Mouse (Mus musculus): ENCODE measurements around the gene Cand1.

DNA sequence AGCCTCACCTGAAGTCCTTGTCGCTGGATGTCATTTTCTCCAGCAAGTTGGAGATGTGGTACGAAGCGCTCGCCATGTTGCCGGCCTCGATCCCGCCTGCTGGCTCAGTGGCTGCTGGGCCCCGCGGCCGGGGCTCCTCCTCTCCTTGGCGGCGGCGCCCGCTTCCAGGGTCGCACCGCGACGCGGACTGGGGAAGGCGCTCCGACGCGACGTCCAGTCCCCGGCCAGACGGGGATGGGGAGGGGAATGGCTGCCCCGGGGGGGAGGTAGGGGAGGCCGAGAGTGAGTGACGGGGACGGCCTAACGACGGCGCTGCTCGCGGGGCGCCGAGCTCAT, 254 bp downstream of the Cand1 start:
- no peak for TF ChIP-seq CTCF (IDR thresholded peaks at IDR 0.05; ENCODE audit: low read depth, low read length)
- no peak for TF ChIP-seq POLR2A (IDR thresholded peaks at IDR 0.05; ENCODE audit: extremely low read depth, insufficient read depth, low read length)

All from liver, adult 2 months (tissue).